Mouse (Mus musculus) liver, postnatal 0 days (tissue): Measurements from ENCODE around the gene Fgr.

ENCODE experiments used
- CTCF ChIP-seq: sonication (generic); IDR thresholded peaks from 2 replicates; pipeline ENCODE4 v1.5.1; 2016; ENCODE audit warnings: antibody characterized with exemption, low read depth
- EP300 ChIP-seq: IDR thresholded peaks from 2 replicates; pipeline ENCODE4 v1.6.1; 2016; ENCODE audit warnings: antibody characterized with exemption, low read depth, mild to moderate bottlenecking

GRCm38 (mm10) chr4:133007513-133008380 lies 33.9 kb downstream of the Fgr start:
- TF ChIP-seq CTCF (no peak), EP300 (peak; percentile 66)
